Mouse (Mus musculus) MEL (cell line): ENCODE results near the gene Neurl4.

ENCODE experiments used
- CTCF ChIP-seq, 3 experiments: IDR thresholded peaks in 2 of 3; conservative IDR thresholded peaks in 1 of 3; 2 replicates each; pipeline ENCODE4 v1.5.1; 2011 to 2012; ENCODE audit warnings: low read length in 3 of 3, low read depth in 2 of 3, mild to moderate bottlenecking in 2 of 3, improper control_type of control experiment in 1 of 3, inconsistent platforms in 1 of 3, mixed read lengths in 1 of 3, moderate library complexity in 1 of 3; ENCODE audit not compliant: control insufficient read depth in 1 of 3, insufficient read depth in 1 of 3, poor library complexity in 1 of 3, severe bottlenecking in 1 of 3
- POLR2AphosphoS2 ChIP-seq: IDR thresholded peaks from 2 replicates; pipeline ENCODE4 v1.6.1; 2011; ENCODE audit warnings: low read length, improper control_type of control experiment

GRCm38 (mm10) chr11:69936156-69936555, 35.3 kb downstream of the Neurl4 start:
- no peak for TF ChIP-seq POLR2AphosphoS2
- no peak for TF ChIP-seq CTCF (IDR thresholded peaks at IDR 0.05 in 2 of 3, conservative IDR thresholded peaks at IDR 0.05 in 1 of 3; ENCODE audit: control insufficient read depth in 1 of 3, insufficient read depth in 1 of 3, low read depth in 2 of 3, low read length in 3 of 3, poor library complexity in 1 of 3, severe bottlenecking in 1 of 3)
